Mouse (Mus musculus) thymus, adult 2 months (tissue): ENCODE results near the gene Gm42906.

ENCODE experiments used
- CTCF ChIP-seq: fragments of 200-500 bp; IDR thresholded peaks from 2 replicates; pipeline ENCODE4 v1.5.1; 2012; ENCODE audit warnings: mild to moderate bottlenecking, control low read depth, low read length, moderate library complexity, borderline replicate concordance; ENCODE audit not compliant: control insufficient read depth, poor library complexity, insufficient read depth; ENCODE audit errors: extremely low read depth
- POLR2A ChIP-seq: fragments of 200-500 bp; IDR thresholded peaks from 2 replicates; pipeline ENCODE4 v1.6.1; 2012; ENCODE audit warnings: mild to moderate bottlenecking, low read length, control low read depth, moderate library complexity; ENCODE audit not compliant: control insufficient read depth, poor library complexity, insufficient read depth; ENCODE audit errors: extremely low read depth

- TF ChIP-seq CTCF (no peak), POLR2A (no peak)
These were observed 324.7 kb downstream of the Gm42906 start for GRCm38 (mm10) chr5:151103284-151103683.
